Mouse (Mus musculus) embryonic fibroblast, embryonic 13.5 days (primary cell): ENCODE data around the gene Hspa2.

Experiments
- CTCF ChIP-seq: IDR thresholded peaks from 2 replicates; pipeline ENCODE4 v1.5.1; 2011; ENCODE audit warnings: mild to moderate bottlenecking, control low read depth, low read length, moderate library complexity, borderline replicate concordance; ENCODE audit not compliant: insufficient read depth
- POLR2A ChIP-seq: IDR thresholded peaks from 2 replicates; pipeline ENCODE4 v1.6.1; 2011; ENCODE audit warnings: low read depth, mild to moderate bottlenecking, control low read depth, low read length, moderate library complexity

DNA sequence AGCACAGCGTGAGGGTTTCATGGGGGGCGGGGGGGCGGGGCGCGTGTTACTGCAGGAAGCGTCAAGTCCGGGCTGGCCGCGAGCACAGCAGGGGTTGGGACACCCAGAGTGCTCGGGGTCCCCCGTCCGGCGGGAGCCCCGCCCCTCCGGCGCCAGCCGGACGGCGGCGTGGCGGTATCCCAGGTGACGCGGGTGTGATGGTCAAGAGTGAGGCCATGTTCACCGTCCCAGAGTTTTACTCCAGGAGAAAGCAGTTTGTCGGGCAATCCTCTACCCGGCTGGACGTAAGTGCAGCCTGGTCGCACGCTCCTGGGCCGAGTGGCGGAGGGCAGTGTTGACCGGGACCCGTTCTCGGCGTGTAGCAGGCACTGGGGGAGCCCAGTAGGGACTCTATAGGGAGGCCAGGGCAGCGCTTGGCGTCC lies 13.5 kb downstream of the Hspa2 start, which contains the start of gene Ppp1r36:
- no peak for TF ChIP-seq CTCF
- TF ChIP-seq POLR2A: no peak
